Mouse (Mus musculus): Measurements from ENCODE around the gene Pip5k1c. TPM values are rescaled to one million over a fixed set of nuclear protein-coding genes. Genes with fewer than 3 reads are reported as not detected.

Gene Pip5k1c
- polyA plus RNA-seq, 1 experiment from 2014 or later = 27.8 TPM

GRCm38 (mm10) chr10:81305663-81306062 lies 12.9 kb downstream of the Pip5k1c start:
- WGBS (ENCODE audit: insufficient replicate concordance) = 89% methylated on average over 14 of the region's 14 CpGs
- Histone ChIP-seq H3K4me1 (peaks cover 48% of the 10 kb centered on the region), H3K4me3 (no peak overlapping the region), H3K27ac (no peak overlapping the region), H3K4me2 (no peak overlapping the region), H3K36me3 (peaks cover 63% of the 10 kb centered on the region), H3K9me3 (replicated peaks) (no peaks in the 10 kb centered on the region), H3K9ac (no peak overlapping the region), H3K27me3 (replicated peaks) (no peaks in the 10 kb centered on the region)
- no peak for ATAC-seq

- peaks cover 42% of the 10 kb centered on the region for H3K4me1 ChIP-seq
- peaks cover 68% of the 10 kb centered on the region for H3K36me3 ChIP-seq
- no peak overlapping the region for H3K9ac ChIP-seq
- ATAC-seq = no peak
- H3K9me3 ChIP-seq (replicated peaks) = no peaks in the 10 kb centered on the region
- WGBS (ENCODE audit: insufficient replicate concordance) = 90% methylated on average over 12 of the region's 12 CpGs
- no peak overlapping the region for H3K27ac ChIP-seq
- no peak overlapping the region for H3K4me2 ChIP-seq
- no peaks in the 10 kb centered on the region for H3K27me3 ChIP-seq (replicated peaks)
- no peak overlapping the region for H3K4me3 ChIP-seq
These were observed 13.5 kb downstream of the Pip5k1c start for GRCm38 (mm10) chr10:81306173-81306668.

- Histone ChIP-seq H3K9ac (no peak overlapping the region), H3K4me2 (no peak overlapping the region), H3K4me1 (peaks cover 34% of the 10 kb centered on the region), H3K4me3 (no peak overlapping the region), H3K27ac (no peak overlapping the region), H3K27me3 (replicated peaks) (no peaks in the 10 kb centered on the region), H3K9me3 (replicated peaks) (no peaks in the 10 kb centered on the region), H3K36me3 (peaks cover 71% of the 10 kb centered on the region)
- WGBS (ENCODE audit: insufficient replicate concordance) = 88% methylated on average over 21 of the region's 21 CpGs
- ATAC-seq = no peak
These were observed 14.3 kb downstream of the Pip5k1c start for GRCm38 (mm10) chr10:81306837-81307682.

GRCm38 (mm10) chr10:81309571-81309970 lies 16.8 kb downstream of the Pip5k1c start:
- ATAC-seq = no peak
- 81% methylated on average over 5 of the region's 5 CpGs for WGBS (ENCODE audit: insufficient replicate concordance)
- H3K9me3 ChIP-seq (replicated peaks) = no peaks in the 10 kb centered on the region
- H3K4me3 ChIP-seq = no peak overlapping the region
- no peak overlapping the region for H3K4me2 ChIP-seq
- peaks cover 16% of the 10 kb centered on the region for H3K4me1 ChIP-seq
- no peak overlapping the region for H3K9ac ChIP-seq
- H3K27ac ChIP-seq = no peak overlapping the region
- no peaks in the 10 kb centered on the region for H3K27me3 ChIP-seq (replicated peaks)
- peaks cover 95% of the 10 kb centered on the region for H3K36me3 ChIP-seq

GRCm38 (mm10) chr10:81313581-81313980 lies 20.8 kb downstream of the Pip5k1c start:
- no peaks in the 10 kb centered on the region for H3K9me3 ChIP-seq (replicated peaks)
- 88% methylated on average over 13 of the region's 13 CpGs for WGBS (ENCODE audit: insufficient replicate concordance)
- H3K4me3 ChIP-seq = no peak overlapping the region
- H3K4me1 ChIP-seq = peaks cover 38% of the 10 kb centered on the region
- no peaks in the 10 kb centered on the region for H3K27me3 ChIP-seq (replicated peaks)
- H3K4me2 ChIP-seq = no peak overlapping the region
- H3K27ac ChIP-seq = no peak overlapping the region
- H3K9ac ChIP-seq = no peak overlapping the region
- H3K36me3 ChIP-seq = peaks cover 90% of the 10 kb centered on the region
- no peak for ATAC-seq

GRCm38 (mm10) chr10:81314201-81314600 lies 21.4 kb downstream of the Pip5k1c start:
- Histone ChIP-seq H3K36me3 (peaks cover 89% of the 10 kb centered on the region), H3K27me3 (replicated peaks) (no peaks in the 10 kb centered on the region), H3K9ac (no peak overlapping the region), H3K9me3 (replicated peaks) (no peaks in the 10 kb centered on the region), H3K4me1 (peaks cover 44% of the 10 kb centered on the region), H3K27ac (no peak overlapping the region), H3K4me2 (no peak overlapping the region), H3K4me3 (no peak overlapping the region)
- ATAC-seq = no peak
- 68% methylated on average over 7 of the region's 7 CpGs for WGBS (ENCODE audit: insufficient replicate concordance)

GRCm38 (mm10) chr10:81315587-81315986 lies 22.8 kb downstream of the Pip5k1c start:
- H3K27me3 ChIP-seq (replicated peaks) = no peaks in the 10 kb centered on the region
- peaks cover 75% of the 10 kb centered on the region for H3K36me3 ChIP-seq
- no peak overlapping the region for H3K4me3 ChIP-seq
- peaks cover 53% of the 10 kb centered on the region for H3K4me1 ChIP-seq
- ATAC-seq = no peak
- no peak overlapping the region for H3K4me2 ChIP-seq
- H3K9ac ChIP-seq = no peak overlapping the region; the same call in 1 of the 2 replicates
- H3K27ac ChIP-seq = no peak overlapping the region
- H3K9me3 ChIP-seq (replicated peaks) = no peaks in the 10 kb centered on the region
- 90% methylated on average over 16 of the region's 16 CpGs for WGBS (ENCODE audit: insufficient replicate concordance)

- Histone ChIP-seq H3K9ac (peak overlapping the region; percentile 44), H3K27ac (peak overlapping the region; percentile 18), H3K27me3 (replicated peaks) (no peaks in the 10 kb centered on the region), H3K9me3 (replicated peaks) (no peaks in the 10 kb centered on the region), H3K4me2 (peak overlapping the region; percentile 63), H3K4me3 (peak overlapping the region; percentile 16), H3K4me1 (peaks cover 53% of the 10 kb centered on the region), H3K36me3 (peaks cover 66% of the 10 kb centered on the region)
- no peak for ATAC-seq
- WGBS (ENCODE audit: insufficient replicate concordance) = 62% methylated on average over 16 of the region's 16 CpGs
These were observed 23.7 kb downstream of the Pip5k1c start for GRCm38 (mm10) chr10:81316338-81317060.

- WGBS (ENCODE audit: insufficient replicate concordance) = 21% methylated on average over 20 of the region's 20 CpGs
- peak overlapping the region; percentile 44 for H3K9ac ChIP-seq
These were observed 24.5 kb downstream of the Pip5k1c start for GRCm38 (mm10) chr10:81317273-81317672.

GRCm38 (mm10) chr10:81318589-81319329 lies 26.0 kb downstream of the Pip5k1c start:
- Histone ChIP-seq H3K9me3 (replicated peaks) (no peaks in the 10 kb centered on the region), H3K36me3 (peaks cover 61% of the 10 kb centered on the region), H3K4me1 (peaks cover 71% of the 10 kb centered on the region), H3K9ac (peak overlapping the region; percentile 74), H3K4me2 (peak overlapping the region; percentile 80), H3K27me3 (replicated peaks) (no peaks in the 10 kb centered on the region), H3K4me3 (no peak overlapping the region; the same call in 1 of the 2 replicates), H3K27ac (peak overlapping the region; percentile 88; the same call in 1 of the 2 replicates)
- no peak for ATAC-seq
- 83% methylated on average over 13 of the region's 13 CpGs for WGBS (ENCODE audit: insufficient replicate concordance)

More at GRCm38 (mm10) chr10:81317273-81317672, 24.5 kb downstream of the Pip5k1c start:
- H3K36me3 ChIP-seq = peaks cover 61% of the 10 kb centered on the region
- H3K4me2 ChIP-seq = peak overlapping the region; percentile 63
- no peaks in the 10 kb centered on the region for H3K9me3 ChIP-seq (replicated peaks)
- peak overlapping the region; percentile 18; the same call in 1 of the 2 replicates for H3K27ac ChIP-seq
- H3K4me1 ChIP-seq = peaks cover 60% of the 10 kb centered on the region
- H3K27me3 ChIP-seq (replicated peaks) = no peaks in the 10 kb centered on the region
- ATAC-seq = no peak
- peak overlapping the region; percentile 16 for H3K4me3 ChIP-seq

GRCm38 (mm10) chr10:81319330-81319699 lies 26.6 kb downstream of the Pip5k1c start:
- Histone ChIP-seq H3K27me3 (replicated peaks) (no peaks in the 10 kb centered on the region), H3K9ac (peak overlapping the region; percentile 74), H3K27ac (peak overlapping the region; percentile 88), H3K36me3 (peaks cover 61% of the 10 kb centered on the region), H3K4me1 (peaks cover 67% of the 10 kb centered on the region), H3K4me2 (peak overlapping the region; percentile 80), H3K4me3 (peak overlapping the region; percentile 96), H3K9me3 (replicated peaks) (no peaks in the 10 kb centered on the region)
- 43% methylated on average over 8 of the region's 8 CpGs for WGBS (ENCODE audit: insufficient replicate concordance)
- ATAC-seq = no peak
